Mouse (Mus musculus) thymus, postnatal 0 days (tissue): ENCODE data around the gene Itgb3bp. TPM values are rescaled to one million over a fixed set of nuclear protein-coding genes. Genes with fewer than 3 reads are reported as not detected.

Experiments
- DNase-seq: peaks from one replicate; pipeline ENCODE4 v3.0.0-alpha.2; 2015; ENCODE audit warnings: low spot score
- polyA plus RNA-seq: library from polyadenylated mRNA; unstranded; fragments of >200 nt; fragmentation: Nextera tagmentation; extraction: Ambion mirVana; gene quantifications from 2 replicates; pipeline ENCODE4 v1.2.1, GENCODE M21; 2015

Itgb3bp gene
- polyA plus RNA-seq, 1 experiment from 2014 or later = 47.1 TPM

DNA sequence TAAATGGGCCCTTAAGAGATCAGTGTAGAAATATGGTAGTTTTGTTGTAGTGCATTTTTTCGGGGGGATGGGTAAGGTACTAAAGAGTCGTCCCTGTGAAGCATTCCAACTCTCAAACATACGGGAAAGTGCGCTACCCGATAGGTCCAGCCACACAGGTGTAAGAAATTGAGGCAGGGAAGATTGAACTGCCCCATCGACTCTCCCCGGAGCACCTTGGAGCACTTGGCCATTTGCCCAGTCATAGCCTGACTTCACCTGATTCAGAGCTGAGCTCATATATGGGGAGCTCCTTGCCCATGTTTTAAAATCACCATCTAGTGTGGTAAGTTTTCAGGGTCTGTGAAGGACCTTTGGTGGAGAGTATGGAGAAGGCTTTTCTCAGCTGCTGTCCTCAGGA lies 5.2 kb upstream of the Itgb3bp start:
- DNase-seq = no peak

DNA sequence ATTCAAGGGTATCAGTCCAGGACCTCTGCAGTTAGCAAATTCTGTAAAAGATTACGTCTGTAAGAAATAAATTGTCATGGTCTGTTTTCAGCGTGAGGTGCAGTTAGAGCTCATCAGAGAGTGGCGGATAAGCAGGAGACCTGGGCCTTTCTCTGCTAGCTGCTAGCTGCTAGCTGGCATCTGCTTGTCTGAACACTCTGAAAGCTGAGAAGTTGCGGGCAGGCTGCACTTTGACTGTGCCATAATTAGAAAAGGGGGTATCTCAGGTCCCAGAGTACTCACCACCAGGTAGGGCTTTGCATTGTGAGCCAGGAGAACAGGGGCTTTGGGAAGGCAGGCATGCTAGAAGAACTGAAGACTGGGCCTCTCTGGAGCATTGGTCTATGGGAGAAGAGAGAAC lies 2.2 kb upstream of the Itgb3bp start:
- no peak for DNase-seq

DNA sequence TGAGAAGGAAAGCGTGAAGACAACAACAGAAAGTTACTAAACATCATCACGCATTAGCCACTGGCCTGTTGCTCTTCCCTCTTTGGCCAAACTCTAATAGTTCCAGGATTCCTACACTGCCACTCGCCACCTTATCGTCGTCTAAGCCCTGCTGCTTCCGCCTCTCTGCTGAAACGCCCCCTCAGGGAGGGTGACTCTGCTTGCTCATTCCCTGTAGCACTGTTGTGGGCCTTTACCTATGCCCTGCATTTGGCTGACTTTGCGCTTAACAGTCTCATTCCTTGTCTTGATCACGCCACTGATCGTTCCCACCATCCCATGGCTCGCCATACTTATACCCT lies 1.6 kb upstream of the Itgb3bp start:
- no peak for DNase-seq

DNA sequence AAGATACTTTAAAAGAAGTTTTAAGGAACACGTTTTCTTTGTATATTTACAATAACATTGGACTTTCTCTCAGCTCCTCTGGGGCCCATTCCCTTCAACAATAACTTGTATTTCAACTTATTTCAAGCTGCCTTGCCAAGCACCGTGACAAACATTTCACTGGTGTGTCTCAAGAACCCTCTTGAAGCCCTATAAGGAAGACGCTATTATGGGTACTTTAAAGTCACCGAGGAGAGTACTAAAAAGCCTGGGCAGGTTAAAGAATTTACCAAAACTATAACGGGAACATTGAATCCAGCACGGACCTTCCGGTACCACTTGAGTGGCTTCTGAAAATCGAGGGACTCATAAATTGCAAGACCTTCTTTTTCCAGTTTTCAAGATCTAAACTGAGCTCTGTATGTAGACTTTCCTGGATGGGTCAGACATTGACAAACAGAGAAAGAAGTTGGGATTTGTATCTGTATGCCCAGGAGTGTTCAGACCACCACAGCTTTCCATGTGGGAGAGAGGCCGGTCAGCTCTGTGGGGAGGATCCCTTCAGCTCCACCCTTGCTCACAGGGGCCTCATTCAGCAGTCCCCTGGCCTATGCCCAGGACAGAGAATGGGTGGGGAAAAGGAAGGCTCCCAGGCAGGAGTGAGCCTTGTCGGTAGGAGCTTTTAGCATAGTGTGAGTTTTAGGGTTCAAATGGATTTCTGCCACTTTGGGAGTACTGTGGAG lies 1.1 kb upstream of the Itgb3bp start:
- no peak for DNase-seq

DNA sequence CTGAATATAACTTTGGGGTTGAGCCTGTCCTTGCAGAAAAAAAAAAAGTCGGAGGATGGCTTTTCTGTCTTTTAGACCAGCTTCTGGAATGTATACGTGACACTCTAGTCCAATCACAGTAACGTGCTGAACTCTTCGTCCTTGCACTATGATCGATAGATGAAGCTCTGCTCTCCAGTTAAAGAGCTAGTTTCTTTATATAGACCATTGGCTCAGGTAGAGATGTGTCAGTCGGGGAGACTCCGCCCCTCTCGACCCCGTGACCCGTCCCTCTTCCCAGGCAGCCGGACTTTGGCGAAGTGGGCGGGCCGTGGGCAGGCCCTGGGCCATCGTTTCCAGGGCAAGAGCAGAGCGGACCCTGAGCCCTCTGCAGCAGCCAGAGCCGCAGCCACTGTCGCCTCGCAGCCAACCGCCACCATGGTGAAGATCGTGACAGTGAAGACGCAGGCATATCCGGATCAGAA lies 432 bp downstream of the Itgb3bp start, which contains the start of gene Pgm1:
Gene Pgm1 (plus strand): TSS at position 266 of the 464 bp plus-strand sequence.
- no peak for DNase-seq

DNA sequence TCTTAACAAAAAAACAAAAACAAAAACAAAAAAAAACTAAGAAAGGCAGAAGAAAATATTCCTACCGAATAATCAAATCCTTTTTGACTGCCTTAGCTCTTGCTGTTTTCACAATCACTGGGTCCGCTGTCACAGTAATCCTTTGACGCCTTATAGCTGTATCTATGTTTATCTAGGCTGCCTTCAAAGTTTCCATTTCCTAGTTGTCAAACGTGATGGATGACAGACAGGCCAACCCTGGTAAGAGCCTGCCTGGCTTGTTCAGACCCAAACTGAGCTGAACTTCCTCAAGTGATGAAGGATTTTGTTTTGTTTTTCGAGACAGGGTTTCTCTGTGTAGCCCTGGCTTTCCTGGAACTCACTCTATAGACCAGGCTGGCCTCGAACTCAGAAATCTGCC lies 1.1 kb downstream of the Itgb3bp start:
- DNase-seq = no peak

DNA sequence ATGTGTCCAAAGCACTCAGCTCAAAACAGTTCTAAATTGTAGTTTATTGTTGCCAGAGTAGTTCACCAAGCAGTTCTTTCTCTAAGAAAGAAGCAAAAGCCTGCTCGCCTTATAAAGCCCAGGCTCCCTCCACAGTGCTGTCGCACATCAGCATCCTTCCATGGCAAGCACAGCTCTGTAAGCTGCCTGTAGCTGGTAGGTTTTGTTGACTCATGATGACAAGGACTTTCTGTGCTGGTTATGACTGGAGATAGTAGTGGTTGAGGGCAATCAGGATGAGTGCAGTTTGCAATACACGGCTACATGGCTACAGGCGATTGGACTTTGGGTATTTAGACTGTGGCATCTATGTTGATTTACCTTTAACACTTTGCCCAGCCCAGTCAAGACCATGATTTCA lies 3.2 kb downstream of the Itgb3bp start:
- DNase-seq = no peak

DNA sequence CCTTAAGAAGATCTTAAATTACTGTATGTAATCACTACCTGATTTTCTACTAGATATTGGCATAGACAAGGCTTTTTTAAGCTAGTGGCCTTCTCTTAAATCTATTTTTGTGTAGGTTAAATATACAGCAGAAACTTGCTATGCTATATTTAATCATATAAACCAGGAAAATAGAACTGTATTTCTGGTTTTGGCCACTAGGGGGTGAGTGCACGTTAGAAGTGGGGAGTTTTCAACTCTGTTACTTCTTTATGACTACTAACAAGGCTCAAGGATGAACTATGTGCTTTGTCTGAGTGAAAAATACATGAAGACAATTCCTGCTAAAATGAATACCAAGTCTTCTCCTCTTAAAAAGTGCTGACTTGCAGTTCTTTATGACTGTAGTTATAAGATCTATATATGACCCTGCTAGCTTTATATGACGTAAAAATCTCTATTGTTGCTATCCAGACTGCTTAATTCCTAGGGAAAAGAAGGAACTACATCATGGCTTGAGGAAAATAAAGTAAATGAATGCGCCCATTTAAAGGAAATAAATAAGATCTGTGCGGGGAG lies 15.6 kb downstream of the Itgb3bp start:
- peak; percentile 62 for DNase-seq

DNA sequence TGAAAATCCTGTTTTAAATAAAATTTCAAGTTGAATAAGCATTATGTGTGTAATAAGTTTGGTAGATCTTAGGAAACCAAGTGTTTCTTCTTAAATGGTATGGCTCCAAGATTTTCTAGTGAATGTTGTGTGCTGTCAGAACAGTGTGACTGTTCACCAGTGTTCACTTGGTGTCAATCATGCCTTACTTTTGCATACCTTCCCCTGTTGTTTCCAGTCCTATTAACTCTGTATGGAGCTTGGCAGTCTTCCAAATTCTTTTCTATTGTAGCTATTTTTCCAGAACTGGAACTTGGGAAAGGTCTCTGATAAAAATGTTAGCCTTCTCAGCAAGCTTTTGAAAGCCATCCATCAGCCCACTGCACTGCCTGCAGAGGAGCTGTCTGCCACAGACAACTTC lies 47.2 kb downstream of the Itgb3bp start:
- no peak for DNase-seq

DNA sequence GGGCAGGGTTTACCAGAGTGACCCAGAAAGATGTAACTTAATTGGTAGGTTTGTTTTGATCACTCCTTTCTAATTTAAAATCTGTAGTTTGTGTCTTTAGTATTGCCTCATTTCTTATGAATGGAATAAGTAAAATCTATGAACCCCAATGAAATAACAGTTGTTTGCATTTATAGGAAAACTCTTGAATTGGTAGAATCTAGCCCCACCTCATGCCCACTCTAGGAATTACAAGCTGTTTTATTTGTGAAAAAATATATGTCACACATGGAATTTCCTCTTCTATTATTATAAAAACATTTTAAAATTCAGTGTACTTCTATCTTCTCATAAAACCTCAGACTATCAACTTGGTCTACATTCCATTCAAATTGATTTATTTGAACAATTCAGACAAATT lies 47.7 kb downstream of the Itgb3bp start:
- peak; percentile 28 for DNase-seq

DNA sequence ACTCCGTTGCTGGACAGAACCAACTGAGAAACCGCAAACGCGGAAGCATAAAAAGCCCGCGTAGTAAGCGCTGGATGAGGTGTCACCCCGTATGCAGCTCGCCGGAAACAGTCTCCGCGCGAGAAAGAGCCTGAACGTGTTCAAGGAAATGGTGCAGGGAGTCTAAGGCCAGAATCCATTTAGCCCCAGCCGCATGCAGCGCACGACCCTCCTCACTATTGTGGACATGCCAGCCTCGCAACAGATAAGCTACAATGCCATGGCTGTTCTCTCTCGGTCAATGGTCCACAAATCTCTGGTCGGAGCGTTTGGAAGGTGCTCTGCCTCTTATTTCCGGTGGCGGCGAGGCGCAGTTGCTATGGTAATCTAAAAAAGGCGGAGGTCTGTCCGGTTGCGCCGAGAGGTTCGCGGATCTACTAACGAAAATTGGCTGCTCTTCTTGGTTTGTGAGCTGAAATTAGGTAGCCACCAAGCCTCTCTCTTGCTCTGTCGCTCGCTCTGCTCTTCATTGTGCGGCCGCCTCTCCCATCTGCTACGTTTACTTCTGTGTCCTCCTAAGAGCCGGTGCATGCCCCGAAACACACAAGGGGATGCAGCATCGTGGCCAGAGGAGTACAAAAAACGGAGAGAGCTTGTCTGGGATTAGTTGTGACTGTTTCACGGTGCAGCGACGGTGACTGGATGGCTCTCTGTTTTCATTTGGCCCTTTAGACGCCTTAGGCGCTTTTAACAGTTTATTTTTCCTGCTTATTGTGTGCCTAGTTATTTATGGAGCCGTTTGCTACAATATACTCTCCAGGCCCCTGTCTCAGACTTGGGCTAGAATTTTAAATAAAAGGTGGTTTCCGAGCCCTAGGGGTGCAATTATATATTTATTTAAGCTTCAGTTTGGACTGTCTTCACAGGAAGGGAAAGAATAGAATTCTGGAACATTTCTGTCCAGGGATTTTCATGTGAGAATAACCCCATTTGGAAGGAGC lies 100.2 kb downstream of the Itgb3bp start, which contains the start of gene Efcab7:
Gene Efcab7 (plus strand): TSS at position 105 of the 980 bp plus-strand sequence.
- DNase-seq = peak; percentile 87

DNA sequence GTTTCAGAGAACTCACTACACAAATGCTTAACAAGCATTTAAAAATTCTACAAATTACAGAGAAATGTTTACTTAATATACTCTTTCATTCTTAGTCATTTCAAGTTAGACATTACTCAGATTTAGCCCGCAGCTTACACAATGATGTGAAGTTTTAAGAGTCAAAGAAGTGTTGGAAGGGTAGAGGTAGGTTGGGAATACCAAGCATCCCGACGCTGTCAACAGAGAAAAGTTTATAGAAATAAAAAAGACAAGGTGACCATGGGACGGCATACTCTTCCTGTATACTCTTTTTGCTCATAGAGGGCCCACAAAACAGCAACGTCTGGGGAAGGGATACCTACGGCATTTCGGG lies 100.9 kb downstream of the Itgb3bp start:
- no peak for DNase-seq

DNA sequence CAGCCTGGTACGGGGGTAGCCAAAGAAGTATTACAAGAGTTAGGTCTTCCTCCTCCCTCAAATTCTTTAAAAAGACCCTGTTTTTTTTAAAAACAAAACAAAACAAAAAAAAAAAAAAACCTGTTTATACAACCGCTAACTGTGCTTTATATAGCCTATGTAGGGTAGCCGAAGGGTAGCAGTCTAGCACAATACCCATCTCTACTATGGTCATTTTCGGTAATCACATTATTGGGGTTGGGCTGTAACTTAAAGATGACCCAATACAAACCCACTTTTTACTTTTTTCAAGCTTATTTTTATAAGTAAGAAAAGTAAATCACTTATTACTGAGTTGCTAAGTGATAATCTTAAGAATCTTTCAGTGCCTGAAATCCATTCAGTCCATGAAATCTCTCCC lies 101.3 kb downstream of the Itgb3bp start:
- no peak for DNase-seq

DNA sequence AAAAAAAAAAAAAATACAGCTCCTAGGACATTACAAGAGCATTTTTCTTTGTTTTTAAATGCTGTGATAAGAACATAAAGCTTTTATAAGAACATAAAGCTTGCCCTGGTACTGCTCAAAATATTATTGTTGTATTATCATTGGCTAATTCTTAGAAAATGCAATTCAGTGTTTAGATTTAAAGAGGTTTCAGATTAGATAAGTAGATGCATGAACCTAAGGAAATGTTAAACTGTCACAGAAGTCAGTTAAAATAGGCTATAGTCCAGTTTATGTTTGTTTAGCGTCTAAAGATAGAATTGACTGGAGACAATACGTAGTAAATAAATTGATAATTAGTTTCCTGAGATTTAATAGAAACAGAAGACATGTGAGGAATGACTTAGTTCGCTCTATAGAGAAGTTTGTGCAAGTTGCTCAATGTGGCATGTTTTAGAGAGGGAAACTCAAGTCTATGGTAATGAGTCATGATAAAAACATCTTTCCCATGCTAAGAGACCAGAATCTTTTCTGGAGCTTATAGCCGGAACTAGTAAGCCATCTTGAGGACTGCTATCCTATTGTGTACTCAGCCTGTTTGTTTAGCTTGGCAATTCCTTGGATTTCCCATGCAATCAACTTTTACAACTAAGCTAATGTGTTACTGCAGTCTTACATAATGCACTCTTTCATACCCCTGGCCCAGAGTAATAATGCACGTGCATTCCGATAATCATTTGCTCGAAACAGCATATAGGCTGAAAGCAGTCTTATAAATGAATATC lies 112.7 kb downstream of the Itgb3bp start:
- no peak for DNase-seq

DNA sequence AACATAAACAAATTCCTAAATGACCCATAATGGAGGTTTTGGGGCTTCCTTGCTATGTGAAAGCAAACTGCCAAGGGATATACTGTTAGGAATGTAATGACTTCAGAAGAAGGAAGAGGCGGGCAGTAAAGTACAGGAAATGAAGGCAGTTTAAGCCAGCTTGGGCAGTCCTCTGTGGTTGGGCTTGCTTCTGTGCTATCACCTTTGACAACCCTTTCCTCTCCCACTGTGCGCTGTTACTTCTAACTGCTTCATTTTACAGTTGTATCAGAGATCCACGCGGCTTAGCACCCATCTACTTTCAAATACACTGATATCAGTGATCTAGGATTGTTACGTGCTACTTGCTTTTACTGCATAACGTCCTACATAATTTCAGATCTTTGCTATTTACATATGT lies 137.2 kb downstream of the Itgb3bp start:
- DNase-seq = no peak

DNA sequence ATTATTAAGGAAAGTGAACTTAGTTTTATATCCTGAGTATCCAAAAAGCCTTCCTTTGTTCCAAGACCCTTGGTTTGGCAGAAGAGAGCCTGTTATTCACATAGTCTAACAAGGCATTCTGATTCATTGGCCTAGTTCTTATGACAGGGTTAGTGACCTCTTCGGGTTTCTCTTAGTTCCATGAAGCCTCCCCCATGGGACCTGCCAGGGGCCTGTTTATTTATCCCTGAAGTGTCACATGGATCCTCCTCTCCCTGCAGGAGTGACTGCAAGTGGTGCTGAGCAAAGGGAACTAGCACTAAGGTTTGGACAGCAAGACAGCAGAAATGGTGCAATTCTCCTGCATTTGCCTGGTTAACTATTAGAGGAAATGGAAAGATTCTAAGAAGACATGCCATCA lies 156.6 kb downstream of the Itgb3bp start:
- DNase-seq = no peak

DNA sequence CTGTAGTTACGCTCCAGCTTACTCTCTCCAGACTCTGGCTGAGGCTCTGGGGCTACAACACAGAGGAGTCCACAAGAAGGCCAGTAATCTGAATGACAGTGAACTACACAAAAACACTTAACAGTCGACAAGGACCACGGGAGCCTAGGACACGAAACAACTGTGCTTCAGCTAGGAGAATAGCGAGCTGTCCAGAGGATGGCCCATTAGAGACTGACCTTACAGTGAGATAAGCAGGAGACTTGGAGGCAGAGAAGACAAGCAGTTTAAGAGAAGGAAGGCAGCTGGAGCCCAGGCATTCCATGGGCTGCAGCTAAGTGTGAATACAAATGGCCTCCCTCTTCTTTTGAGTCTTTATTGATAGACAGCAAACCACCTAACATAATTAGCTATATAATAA lies 159.1 kb downstream of the Itgb3bp start:
- DNase-seq = no peak

DNA sequence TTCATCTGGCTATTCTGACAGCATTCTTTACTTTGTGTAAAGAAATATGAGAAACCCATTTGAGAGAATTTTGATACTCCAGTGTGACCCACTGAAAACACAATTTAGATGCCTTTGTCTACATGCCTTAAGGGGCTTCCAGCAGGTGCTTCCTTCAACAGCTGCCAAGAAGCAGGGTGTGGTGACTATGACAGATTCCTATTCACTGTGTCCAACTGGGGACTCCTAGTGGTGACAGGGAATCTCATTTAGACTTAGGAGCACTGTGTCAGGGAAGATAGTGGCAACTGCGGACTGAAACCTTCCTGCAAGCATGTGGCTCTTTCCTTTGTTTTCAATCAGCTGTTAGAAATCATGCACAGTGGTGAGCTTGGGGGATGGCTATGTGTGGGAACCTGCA lies 162.9 kb downstream of the Itgb3bp start:
- no peak for DNase-seq

DNA sequence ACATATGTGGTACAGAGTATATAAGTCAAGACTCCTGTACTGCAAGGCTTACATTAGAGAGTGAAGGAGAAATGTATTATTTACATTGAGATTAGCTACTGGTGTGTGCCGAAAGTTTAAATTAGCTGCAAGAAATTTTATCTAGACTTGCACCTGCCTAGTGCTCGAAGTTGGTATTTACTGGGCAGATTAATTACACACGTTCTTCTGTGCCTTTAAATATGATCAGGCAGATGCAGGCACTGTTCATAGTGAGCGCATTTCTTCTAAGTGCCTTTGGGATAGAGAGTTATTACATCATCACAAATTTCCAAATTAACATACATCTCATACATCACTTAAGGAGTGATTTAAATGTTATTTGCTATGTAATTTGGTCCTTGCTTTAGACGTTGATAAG lies 163.3 kb downstream of the Itgb3bp start:
- DNase-seq = no peak

DNA sequence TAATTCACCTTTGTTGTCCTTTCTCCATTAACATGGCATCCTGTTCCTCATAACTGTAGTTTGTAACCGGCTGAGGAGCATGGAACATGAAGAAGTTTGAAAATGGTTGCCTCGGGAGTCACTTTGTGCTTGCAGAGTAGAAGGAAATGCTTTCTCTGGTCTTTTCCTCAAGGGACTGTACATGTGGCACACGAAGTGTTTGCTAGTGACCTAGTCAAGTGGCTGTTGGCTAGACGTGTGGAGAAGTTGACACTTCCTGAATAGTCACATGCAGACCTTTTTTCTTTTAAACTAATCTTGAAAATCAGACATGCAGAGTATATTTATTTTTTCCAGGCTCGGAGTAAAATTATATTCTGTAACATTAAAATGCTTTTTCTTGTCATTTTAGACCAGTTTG lies 177.2 kb downstream of the Itgb3bp start:
- no peak for DNase-seq

DNA sequence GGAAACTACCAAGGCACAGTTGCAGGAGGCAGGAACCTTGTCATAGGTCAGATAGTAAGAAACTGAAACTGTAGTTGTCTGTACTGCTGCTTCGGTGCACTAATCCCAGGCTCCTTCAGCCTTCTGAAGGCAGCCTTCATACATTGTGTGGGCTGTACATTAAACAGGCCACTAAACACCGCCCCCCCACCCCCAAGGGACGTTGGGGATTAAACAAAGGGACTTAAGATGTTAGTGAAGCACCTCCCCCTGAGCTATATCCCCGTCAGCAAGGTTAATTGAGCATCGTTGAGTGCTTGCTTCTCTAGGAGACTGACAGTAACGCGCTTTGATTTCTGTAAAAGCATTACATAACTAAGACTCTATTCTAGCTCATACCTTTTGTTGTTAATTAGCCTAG lies 189.8 kb downstream of the Itgb3bp start:
- no peak for DNase-seq
